Mouse (Mus musculus) right cerebral cortex, postnatal 25 days (tissue): ENCODE measurements around the gene Ccdc113.

Source experiments
- DNase-seq: peaks from one replicate; pipeline ENCODE4 v3.0.0; 2022

The Ccdc113 gene

GRCm38 (mm10) chr8:95607210-95607609, 73.3 kb downstream of the Ccdc113 start:
- no peak for DNase-seq
